Mouse (Mus musculus) lung, adult 2 months (tissue): ENCODE data around the gene Cyth1. TPM values are rescaled to one million over a fixed set of nuclear protein-coding genes. Genes with fewer than 3 reads are reported as not detected.
A peak's percentile ranks its signal among the peaks of the same experiment; 100 is the strongest.

ENCODE experiments used
- DNase-seq: peaks from one replicate; pipeline ENCODE4 v3.0.0; 2022
- H3K4me1 ChIP-seq: fragments of 200-500 bp; 2 replicates; pipeline ENCODE4 v1.6.1; 2011; ENCODE audit warnings: low read length; ENCODE audit not compliant: control insufficient read depth, insufficient read depth
- H3K4me3 ChIP-seq: fragments of 200-500 bp; replicated peaks from 2 replicates; pipeline ENCODE3; 2011; ENCODE audit warnings: low read depth, mild to moderate bottlenecking, control low read depth, low read length; ENCODE audit errors: extremely low read depth
- CTCF ChIP-seq: fragments of 200-500 bp; IDR thresholded peaks from 2 replicates; pipeline ENCODE4 v1.5.1; 2011; ENCODE audit warnings: mild to moderate bottlenecking, low read length, control low read depth; ENCODE audit not compliant: insufficient read depth
- POLR2A ChIP-seq: fragments of 200-500 bp; IDR thresholded peaks from 2 replicates; pipeline ENCODE4 v1.6.1; 2011; ENCODE audit warnings: low read depth, mild to moderate bottlenecking, control low read depth, low read length, borderline replicate concordance; ENCODE audit errors: extremely low read depth
- WGBS: fragments of 180-500 bp; shearing (Covaris S2); methylation state at CpG from one replicate; pipeline ENCODE4 v1.1.7; 2018; 5-methylcytosine and 5-hydroxymethylcytosine counted together
- polyA plus RNA-seq: library from polyadenylated mRNA; depleted of rRNA; stranded (reverse); fragments of >200 nt; gene quantifications from 2 replicates; pipeline ENCODE4 v1.2.3, GENCODE M21; 2012; rRNA removed

Gene Cyth1
- polyA plus RNA-seq, 1 experiment, result 23.1 TPM

DNA sequence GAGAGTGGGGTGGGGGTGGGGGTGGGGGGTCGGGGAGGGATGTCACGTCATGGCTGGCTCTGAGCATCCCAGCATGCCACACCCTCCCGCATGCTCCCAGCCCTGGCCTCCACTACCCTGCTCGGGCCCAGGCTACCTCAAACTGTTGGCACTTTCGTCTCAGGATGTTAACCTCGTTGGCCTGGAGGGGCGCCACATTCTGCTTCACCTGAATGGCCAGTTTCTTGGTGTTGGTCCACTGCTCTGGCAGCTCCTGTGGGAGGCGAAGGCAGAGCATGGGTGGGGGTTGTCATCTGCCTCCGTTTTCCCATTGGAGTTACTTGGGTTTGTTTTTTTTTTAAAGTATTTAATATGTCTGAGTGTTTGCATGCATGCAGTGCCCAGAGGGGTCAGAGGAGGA is 147.3 kb downstream of the Cyth1 start:
- no peak for TF ChIP-seq POLR2A
- no peak for TF ChIP-seq CTCF
- DNase-seq, result no peak
- WGBS, result 48% methylated on average over 9 of the region's 9 CpGs

DNA sequence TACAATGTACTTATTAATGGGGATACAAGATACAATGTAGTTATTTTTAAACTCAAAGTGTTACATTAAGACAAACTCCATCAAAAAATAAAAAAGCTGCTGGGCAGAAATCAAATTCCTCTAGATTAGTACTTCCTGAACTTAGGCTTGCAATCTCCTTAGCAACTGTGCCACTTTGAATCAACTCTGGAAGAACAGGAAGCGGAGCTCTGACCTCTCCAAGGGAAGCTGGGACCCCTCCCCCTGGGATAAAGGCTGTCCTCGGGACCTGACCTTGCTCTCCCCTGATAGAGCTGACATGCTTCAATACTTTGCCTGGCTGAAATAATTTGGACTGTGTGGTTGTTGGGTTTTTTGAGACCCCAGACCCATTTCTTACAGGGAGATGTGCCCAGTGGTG is 151.7 kb downstream of the Cyth1 start:
- TF ChIP-seq POLR2A, result no peak
- no peak for TF ChIP-seq CTCF
- no peak for DNase-seq
- Histone ChIP-seq H3K4me1 (no peaks in the 10 kb centered on the region), H3K4me3 (no peak overlapping the region)
- 40% methylated on average over 2 of the region's 2 CpGs for WGBS

More for the DNA sequence above, 147.3 kb downstream of the Cyth1 start:
- Histone ChIP-seq H3K4me1 (no peaks in the 10 kb centered on the region), H3K4me3 (no peak overlapping the region)

DNA sequence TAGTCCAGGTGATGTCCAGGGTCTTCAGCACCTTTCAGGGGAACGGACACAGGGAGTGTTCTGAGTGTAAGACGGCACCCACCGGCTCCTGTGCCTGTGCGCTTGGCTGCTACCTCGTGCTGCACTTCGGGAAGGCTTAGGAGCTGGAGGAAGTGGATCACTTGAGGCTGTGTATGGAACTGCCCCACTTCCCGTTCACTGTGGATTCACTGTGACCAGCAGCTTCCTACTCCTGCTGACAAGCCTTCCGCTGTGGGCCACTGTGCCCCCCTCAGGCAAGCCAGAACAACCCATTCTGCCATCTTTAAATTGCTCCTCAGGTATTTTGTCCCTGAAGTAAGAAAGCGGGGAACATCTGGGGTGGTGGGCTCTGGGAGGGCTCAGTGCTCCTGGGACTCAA is 153.4 kb downstream of the Cyth1 start:
- H3K4me1 ChIP-seq, result no peaks in the 10 kb centered on the region
- WGBS, result 68% methylated on average over 9 of the region's 9 CpGs
- no peak overlapping the region for H3K4me3 ChIP-seq
- DNase-seq, result no peak
- no peak for TF ChIP-seq POLR2A
- TF ChIP-seq CTCF, result no peak

DNA sequence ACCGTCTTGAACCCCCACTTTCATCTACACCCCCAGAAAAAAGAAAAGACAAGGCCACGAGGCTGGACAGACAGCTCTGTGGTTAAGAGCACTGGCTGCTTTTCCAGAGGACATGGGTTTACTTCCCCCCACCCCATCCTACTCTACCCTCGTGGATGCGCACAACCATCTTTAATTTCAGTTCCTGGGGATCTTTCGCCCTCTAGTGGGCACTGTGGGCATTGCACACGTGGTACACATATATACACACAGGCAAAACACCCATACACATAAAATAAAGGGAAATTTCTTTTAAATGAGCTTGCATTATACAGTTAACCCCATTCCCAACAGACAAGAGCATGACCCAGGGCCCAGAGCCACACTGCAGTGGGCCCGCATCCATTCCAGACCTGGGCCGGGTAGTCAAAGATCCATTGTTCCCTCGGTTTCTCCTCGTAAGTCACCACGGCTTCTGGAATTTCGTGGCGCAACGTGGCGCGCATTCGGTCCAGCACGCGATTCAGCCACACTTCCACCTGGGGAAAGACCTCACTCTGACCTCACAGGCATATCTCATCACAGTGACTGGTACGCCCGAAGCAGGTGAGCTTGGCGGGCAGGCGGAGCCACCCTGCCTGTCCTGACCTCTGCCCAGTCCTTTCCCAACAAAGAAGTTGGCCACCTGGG is 157.3 kb downstream of the Cyth1 start:
- H3K4me1 ChIP-seq, result no peaks in the 10 kb centered on the region
- 87% methylated on average over 23 of the region's 23 CpGs for WGBS
- TF ChIP-seq POLR2A, result no peak
- TF ChIP-seq CTCF, result peak; percentile 55
- no peak overlapping the region for H3K4me3 ChIP-seq
- no peak for DNase-seq

DNA sequence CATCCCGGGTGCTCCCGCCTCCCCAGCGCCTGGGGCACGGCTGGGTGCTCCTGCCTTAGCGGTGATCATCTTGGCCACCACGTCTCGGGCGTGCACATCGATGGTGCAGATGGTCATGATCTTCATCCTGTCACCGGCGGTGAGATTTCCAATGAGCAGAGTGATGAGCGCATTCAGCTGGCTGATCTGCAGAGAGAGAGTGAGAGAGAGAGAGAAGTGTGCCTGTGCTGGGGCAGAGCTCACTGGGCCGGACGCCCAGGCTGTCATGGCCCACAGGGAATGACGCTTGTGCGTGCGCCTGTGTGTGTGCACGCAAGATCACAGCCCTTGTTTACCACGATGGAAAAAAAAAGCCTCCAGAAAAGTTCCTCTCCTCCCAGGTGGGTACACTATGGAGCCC is 159.5 kb downstream of the Cyth1 start:
- TF ChIP-seq CTCF (no peak), POLR2A (no peak)
- 63% methylated on average over 19 of the region's 19 CpGs for WGBS
- Histone ChIP-seq H3K4me1 (no peaks in the 10 kb centered on the region), H3K4me3 (no peak overlapping the region)
- DNase-seq, result no peak

DNA sequence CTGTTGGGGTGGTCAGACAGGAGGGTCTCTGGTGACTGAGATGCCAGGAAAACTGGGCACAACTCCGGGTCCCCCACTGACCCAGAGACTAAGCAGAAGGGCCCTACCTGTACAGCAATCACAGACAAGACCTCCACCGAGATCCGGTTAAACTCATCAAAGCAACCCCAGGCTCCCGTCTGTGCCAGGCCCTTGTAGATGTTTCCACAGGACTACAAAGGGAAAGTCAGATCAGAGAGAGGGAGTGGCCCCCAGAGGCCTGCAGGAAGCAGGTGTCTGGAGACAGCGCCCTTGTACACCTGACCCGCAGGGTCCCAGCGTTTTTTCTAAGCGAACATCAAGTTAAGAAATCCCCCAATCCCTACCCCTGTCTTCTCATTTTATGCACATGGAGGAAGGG is 162.4 kb downstream of the Cyth1 start:
- WGBS, result 67% methylated on average over 8 of the region's 8 CpGs
- Histone ChIP-seq H3K4me3 (no peak overlapping the region), H3K4me1 (no peaks in the 10 kb centered on the region)
- TF ChIP-seq POLR2A (no peak), CTCF (no peak)
- no peak for DNase-seq

DNA sequence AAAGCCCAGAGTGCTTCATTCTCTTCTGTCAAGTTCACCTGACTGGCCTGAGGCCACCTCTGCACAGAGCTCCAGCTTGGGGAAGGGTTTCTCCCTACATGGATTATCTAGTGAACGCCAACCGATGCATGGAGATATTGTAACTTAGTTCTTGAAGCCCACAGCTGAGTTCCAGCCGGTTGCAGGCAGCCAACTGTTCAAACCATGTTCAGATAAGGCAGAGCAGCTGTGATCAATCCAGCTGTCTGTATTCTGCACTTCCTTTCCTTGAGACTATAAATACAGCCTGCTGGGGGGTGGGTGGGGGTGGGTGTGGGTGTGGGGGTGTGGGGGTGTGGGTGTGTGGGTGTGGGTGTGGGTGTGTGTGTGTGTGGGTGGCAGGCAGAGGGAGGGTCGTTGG is 163.2 kb downstream of the Cyth1 start:
- Histone ChIP-seq H3K4me1 (no peaks in the 10 kb centered on the region), H3K4me3 (no peak overlapping the region)
- no peak for DNase-seq
- WGBS, result 37% methylated on average over 4 of the region's 4 CpGs
- TF ChIP-seq CTCF, result no peak
- TF ChIP-seq POLR2A, result no peak

DNA sequence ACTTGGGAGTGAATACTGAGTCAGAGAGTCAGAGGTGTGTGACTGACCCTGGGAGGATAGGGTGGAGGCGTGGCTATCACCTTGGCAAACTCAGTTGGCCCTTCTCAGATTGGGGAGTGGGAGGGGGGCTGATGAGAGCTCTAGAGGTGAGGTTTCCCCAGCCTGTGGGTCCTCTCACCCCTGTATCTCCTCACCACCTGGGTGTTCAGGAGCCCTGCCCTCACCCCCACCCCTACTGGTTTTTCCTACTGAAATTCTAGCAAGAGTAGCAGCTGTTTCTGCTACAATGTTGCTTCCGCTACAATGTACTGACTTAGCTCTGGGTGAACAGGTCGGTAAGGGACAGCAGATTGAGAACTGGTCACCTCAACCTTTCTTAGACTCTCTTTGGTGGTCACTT is 164.1 kb downstream of the Cyth1 start:
- DNase-seq, result no peak
- H3K4me3 ChIP-seq, result no peak overlapping the region
- TF ChIP-seq POLR2A (no peak), CTCF (no peak)
- 83% methylated on average over 3 of the region's 3 CpGs for WGBS
- H3K4me1 ChIP-seq, result no peaks in the 10 kb centered on the region

DNA sequence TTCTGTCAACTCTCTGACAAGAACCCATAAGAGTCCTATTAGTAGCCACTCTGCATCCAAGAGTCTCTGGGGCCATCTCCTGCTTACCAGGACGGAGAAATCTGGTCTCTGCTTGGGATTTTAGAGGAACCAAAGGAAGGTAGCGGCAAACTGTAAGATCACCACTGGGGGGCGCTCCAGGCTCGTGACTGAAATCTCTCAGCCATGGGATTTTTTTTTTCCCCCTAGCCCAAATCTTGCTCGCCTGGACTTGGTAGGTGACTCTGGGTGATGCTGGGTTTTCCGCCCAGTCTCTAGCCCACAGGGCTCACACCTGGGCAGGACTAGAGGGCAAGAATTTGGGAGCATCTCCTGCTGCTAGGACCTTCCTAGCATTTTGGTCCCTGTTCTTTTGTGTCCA is 164.6 kb downstream of the Cyth1 start:
- peak; percentile 49 for DNase-seq
- WGBS, result 14% methylated on average over 6 of the region's 6 CpGs
- TF ChIP-seq CTCF (peak; percentile 59), POLR2A (no peak)
- H3K4me3 ChIP-seq, result no peak overlapping the region
- H3K4me1 ChIP-seq, result no peaks in the 10 kb centered on the region

DNA sequence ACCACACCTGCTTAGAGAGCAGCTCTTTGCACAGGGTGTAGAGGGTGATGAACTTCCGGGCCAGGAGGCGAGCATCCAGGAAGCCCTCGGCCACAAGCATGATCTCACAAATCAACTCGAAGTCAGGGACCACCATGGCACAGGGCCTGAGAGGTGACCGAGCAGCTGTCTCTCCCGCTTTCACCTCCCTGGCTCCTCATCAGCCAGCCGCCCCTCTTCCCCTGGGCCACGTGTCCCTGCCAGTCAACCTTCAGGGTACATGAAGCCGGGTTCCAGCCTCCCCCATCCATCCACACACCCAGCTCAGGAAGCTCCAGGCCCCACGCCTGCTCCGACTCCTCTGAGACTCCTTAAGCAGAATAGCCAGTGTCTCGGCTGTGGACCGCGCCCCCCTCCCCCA is 166.1 kb downstream of the Cyth1 start:
- TF ChIP-seq CTCF, result no peak
- no peak for TF ChIP-seq POLR2A
- 86% methylated on average over 14 of the region's 14 CpGs for WGBS

More for the DNA sequence above, 166.1 kb downstream of the Cyth1 start:
- H3K4me3 ChIP-seq, result no peak overlapping the region
- H3K4me1 ChIP-seq, result no peaks in the 10 kb centered on the region
- no peak for DNase-seq

Other genes with a start within 250 kb of the Cyth1 start
- gene Dnah17, start 118.0 kb downstream of the Cyth1 start, polyA plus RNA-seq, result 0.03 and 0.18 TPM in 2 replicates
- 18.2 and 19.0 TPM in 2 replicates for gene Usp36, start 41.7 kb upstream of the Cyth1 start, polyA plus RNA-seq
- 0.28 and 0.32 TPM in 2 replicates for gene Cep295nl, start 93.9 kb upstream of the Cyth1 start, polyA plus RNA-seq
- gene Timp2, start 107.1 kb upstream of the Cyth1 start, polyA plus RNA-seq, result 353 and 397 TPM in 2 replicates
- gene Lgals3bp, start 153.5 kb upstream of the Cyth1 start, polyA plus RNA-seq, result 259 and 311 TPM in 2 replicates
- gene Cant1, start 170.5 kb upstream of the Cyth1 start, polyA plus RNA-seq, result 55.9 and 61.9 TPM in 2 replicates
- gene C1qtnf1, start 179.6 kb upstream of the Cyth1 start, polyA plus RNA-seq, result 17.9 and 21.8 TPM in 2 replicates
- gene Engase, start 228.2 kb upstream of the Cyth1 start, polyA plus RNA-seq, result 12.9 and 17.0 TPM in 2 replicates